Mouse (Mus musculus): ENCODE measurements around the gene Bud13. TPM values are rescaled to one million over a fixed set of nuclear protein-coding genes. Genes with fewer than 3 reads are reported as not detected.

Gene Bud13
- polyA plus RNA-seq, 1 experiment: 8.0 TPM

- Histone ChIP-seq H3K4me1 (ENCODE audit: control insufficient read depth, insufficient read depth, insufficient read length) (no peaks in the 10 kb centered on the region), H3K27me3 (ENCODE audit: control insufficient read depth, insufficient read depth, low read length) (peaks cover 3% of the 10 kb centered on the region; the same call in 1 of the 2 replicates), H3K4me3 (ENCODE audit: extremely low read depth, insufficient read depth, insufficient read length) (peak overlapping the region; percentile 6; the same call in 1 of the 2 replicates), H3K27ac (ENCODE audit: insufficient read depth, low read length) (no peak overlapping the region), H3K36me3 (ENCODE audit: control insufficient read depth, insufficient read depth, low read length) (no peaks in the 10 kb centered on the region)
- no peak for DNase-seq (ENCODE audit: low read depth in 1 of 2, low spot score in 2 of 2)
- 20% methylated on average over 30 of the region's 30 CpGs for WGBS
- TF ChIP-seq POLR2A (IDR thresholded peaks at IDR 0.05; ENCODE audit: low read depth, low read length) (no peak), CTCF (IDR thresholded peaks at IDR 0.05; ENCODE audit: extremely low read depth, insufficient read depth, insufficient read length, insufficient replicate concordance) (no peak)
Measured at GRCm38 (mm10) chr9:46328572-46329249, 45.9 kb downstream of the Bud13 start.

DNA sequence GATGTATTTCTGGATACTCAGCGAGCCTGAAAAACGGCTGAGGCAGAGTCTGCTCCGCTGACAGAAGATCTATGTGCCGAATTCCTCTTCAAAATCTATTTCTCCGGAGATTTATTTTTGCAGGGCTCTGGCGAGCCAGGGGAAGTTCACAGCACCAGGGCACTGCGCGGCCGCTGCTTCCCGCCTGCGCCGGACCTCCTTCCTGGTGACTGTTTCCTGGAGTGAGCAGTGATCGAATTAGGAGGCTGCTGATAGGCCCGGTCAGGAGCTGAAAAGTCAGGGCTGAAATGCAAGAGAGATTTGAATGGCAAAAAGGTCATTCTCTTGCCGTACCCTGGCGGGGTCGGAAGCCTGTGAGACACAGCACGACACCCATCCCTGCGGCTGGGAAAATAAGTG is 46.4 kb downstream of the Bud13 start:
- no peak for DNase-seq (ENCODE audit: low read depth in 1 of 2, low spot score in 2 of 2)
- Histone ChIP-seq H3K36me3 (ENCODE audit: control insufficient read depth, insufficient read depth, low read length) (no peaks in the 10 kb centered on the region), H3K27ac (ENCODE audit: insufficient read depth, low read length) (no peak overlapping the region), H3K4me3 (ENCODE audit: extremely low read depth, insufficient read depth, insufficient read length) (peak overlapping the region; percentile 6; the same call in 1 of the 2 replicates), H3K27me3 (ENCODE audit: control insufficient read depth, insufficient read depth, low read length) (peaks cover 3% of the 10 kb centered on the region; the same call in 1 of the 2 replicates), H3K4me1 (ENCODE audit: control insufficient read depth, insufficient read depth, insufficient read length) (no peaks in the 10 kb centered on the region)
- 10% methylated on average over 19 of the region's 19 CpGs for WGBS
- no peak for TF ChIP-seq POLR2A (IDR thresholded peaks at IDR 0.05; ENCODE audit: low read depth, low read length)
- no peak for TF ChIP-seq CTCF (IDR thresholded peaks at IDR 0.05; ENCODE audit: extremely low read depth, insufficient read depth, insufficient read length, insufficient replicate concordance)

- no peak overlapping the region for H3K4me3 ChIP-seq (ENCODE audit: extremely low read depth, insufficient read depth, insufficient read length)
- DNase-seq (ENCODE audit: low read depth in 1 of 2, low spot score in 2 of 2): no peak
- no peak for TF ChIP-seq POLR2A (IDR thresholded peaks at IDR 0.05; ENCODE audit: low read depth, low read length)
- TF ChIP-seq CTCF (IDR thresholded peaks at IDR 0.05; ENCODE audit: extremely low read depth, insufficient read depth, insufficient read length, insufficient replicate concordance): no peak
- peaks cover 3% of the 10 kb centered on the region; the same call in 1 of the 2 replicates for H3K27me3 ChIP-seq (ENCODE audit: control insufficient read depth, insufficient read depth, low read length)
- H3K4me1 ChIP-seq (ENCODE audit: control insufficient read depth, insufficient read depth, insufficient read length): no peaks in the 10 kb centered on the region
- H3K27ac ChIP-seq (ENCODE audit: insufficient read depth, low read length): no peak overlapping the region
- H3K36me3 ChIP-seq (ENCODE audit: control insufficient read depth, insufficient read depth, low read length): no peaks in the 10 kb centered on the region
- 49% methylated on average over 24 of the region's 24 CpGs for WGBS
Measured at GRCm38 (mm10) chr9:46329801-46330585, 47.2 kb downstream of the Bud13 start.

GRCm38 (mm10) chr9:46330586-46330895 is 47.7 kb downstream of the Bud13 start:
- 60% methylated on average over 6 of the region's 6 CpGs for WGBS
- TF ChIP-seq CTCF (IDR thresholded peaks at IDR 0.05; ENCODE audit: extremely low read depth, insufficient read depth, insufficient read length, insufficient replicate concordance) (no peak), POLR2A (IDR thresholded peaks at IDR 0.05; ENCODE audit: low read depth, low read length) (no peak)
- Histone ChIP-seq H3K4me3 (ENCODE audit: extremely low read depth, insufficient read depth, insufficient read length) (no peak overlapping the region), H3K27ac (ENCODE audit: insufficient read depth, low read length) (no peak overlapping the region), H3K36me3 (ENCODE audit: control insufficient read depth, insufficient read depth, low read length) (no peaks in the 10 kb centered on the region), H3K4me1 (ENCODE audit: control insufficient read depth, insufficient read depth, insufficient read length) (no peaks in the 10 kb centered on the region), H3K27me3 (ENCODE audit: control insufficient read depth, insufficient read depth, low read length) (peaks cover 3% of the 10 kb centered on the region; the same call in 1 of the 2 replicates)
- no peak for DNase-seq (ENCODE audit: low read depth in 1 of 2, low spot score in 2 of 2)

GRCm38 (mm10) chr9:46331301-46331700 is 48.5 kb downstream of the Bud13 start:
- Histone ChIP-seq H3K27ac (ENCODE audit: insufficient read depth, low read length) (no peak overlapping the region), H3K36me3 (ENCODE audit: control insufficient read depth, insufficient read depth, low read length) (no peaks in the 10 kb centered on the region), H3K27me3 (ENCODE audit: control insufficient read depth, insufficient read depth, low read length) (peaks cover 3% of the 10 kb centered on the region; the same call in 1 of the 2 replicates), H3K4me1 (ENCODE audit: control insufficient read depth, insufficient read depth, insufficient read length) (no peaks in the 10 kb centered on the region), H3K4me3 (ENCODE audit: extremely low read depth, insufficient read depth, insufficient read length) (no peak overlapping the region)
- DNase-seq (ENCODE audit: low read depth in 1 of 2, low spot score in 2 of 2): no peak
- no peak for TF ChIP-seq POLR2A (IDR thresholded peaks at IDR 0.05; ENCODE audit: low read depth, low read length)
- TF ChIP-seq CTCF (IDR thresholded peaks at IDR 0.05; ENCODE audit: extremely low read depth, insufficient read depth, insufficient read length, insufficient replicate concordance): no peak
- WGBS: 93% methylated on average over 1 of the region's 1 CpGs

DNA sequence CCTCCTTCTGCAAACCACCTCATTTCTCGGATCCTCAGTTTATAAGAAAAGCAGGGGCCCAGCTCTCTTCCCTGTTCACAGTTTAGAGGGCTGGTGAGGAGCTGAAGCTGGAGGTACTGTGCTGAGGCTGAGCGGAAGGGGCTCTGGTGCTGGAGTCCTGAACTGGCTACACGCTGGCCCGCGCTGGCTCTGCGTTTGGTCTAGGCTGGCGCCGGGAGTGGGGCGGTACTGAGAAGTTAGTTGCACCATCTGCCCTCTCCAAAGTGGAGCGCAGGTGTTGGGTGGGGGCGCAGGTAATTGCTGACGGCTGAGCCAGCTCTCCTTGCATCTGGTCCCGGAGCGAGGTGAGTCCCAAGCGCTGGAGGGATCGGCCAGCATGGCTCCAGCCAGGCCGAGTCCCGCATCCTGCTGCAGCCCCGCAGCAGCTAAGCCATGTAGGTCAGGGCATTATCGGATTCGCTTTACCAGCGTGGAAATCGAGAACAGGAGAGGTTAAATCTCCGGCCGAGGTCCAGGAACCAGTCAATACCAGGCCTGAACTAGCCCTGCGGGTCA is 51.7 kb downstream of the Bud13 start:
- 54% methylated on average over 26 of the region's 26 CpGs for WGBS
- H3K4me3 ChIP-seq (ENCODE audit: extremely low read depth, insufficient read depth, insufficient read length): no peak overlapping the region
- peak in 1 of 2 experiments; percentile 2 for DNase-seq (ENCODE audit: low read depth in 1 of 2, low spot score in 2 of 2)
- H3K36me3 ChIP-seq (ENCODE audit: control insufficient read depth, insufficient read depth, low read length): no peaks in the 10 kb centered on the region
- H3K27me3 ChIP-seq (ENCODE audit: control insufficient read depth, insufficient read depth, low read length): no peaks in the 10 kb centered on the region
- no peak overlapping the region for H3K27ac ChIP-seq (ENCODE audit: insufficient read depth, low read length)
- H3K4me1 ChIP-seq (ENCODE audit: control insufficient read depth, insufficient read depth, insufficient read length): no peaks in the 10 kb centered on the region
- TF ChIP-seq POLR2A (IDR thresholded peaks at IDR 0.05; ENCODE audit: low read depth, low read length): no peak
- TF ChIP-seq CTCF (IDR thresholded peaks at IDR 0.05; ENCODE audit: extremely low read depth, insufficient read depth, insufficient read length, insufficient replicate concordance): no peak

Data from spleen, adult 2 months (tissue).